Mouse (Mus musculus) midbrain, embryonic 14.5 days (tissue): ENCODE data around the gene Ccdc40. TPM values are rescaled to one million over a fixed set of nuclear protein-coding genes. Genes with fewer than 3 reads are reported as not detected.
A peak's percentile ranks its signal among the peaks of the same experiment; 100 is the strongest.

Experiments used
- ATAC-seq: fragments of 200-750 bp; cut with Nextera tagmentation; 2 replicates; pipeline ENCODE4 v1.8.0; 2017; ENCODE audit warnings: moderate number of reproducible peaks, moderate library complexity; ENCODE audit not compliant: low FRiP score, low TSS enrichment
- DNase-seq: peaks from one replicate; pipeline ENCODE4 v3.0.0-alpha.2; 2015
- H3K27ac ChIP-seq: fragments of 300-500 bp; sonication (generic); replicated peaks from 2 replicates; pipeline ENCODE4 v1.5.1; 2014; ENCODE audit warnings: mild to moderate bottlenecking, low read depth, low read length, moderate library complexity
- H3K27me3 ChIP-seq: fragments of 300-500 bp; sonication (generic); 2 replicates; pipeline ENCODE4 v1.6.1; 2014; ENCODE audit warnings: low read length, control low read depth, mixed read lengths; ENCODE audit not compliant: control insufficient read depth, insufficient read depth
- H3K36me3 ChIP-seq: fragments of 300-500 bp; sonication (generic); 2 replicates; pipeline ENCODE4 v1.6.1; 2014; ENCODE audit warnings: low read length, control low read depth; ENCODE audit not compliant: control insufficient read depth, insufficient read depth
- H3K4me1 ChIP-seq: fragments of 300-500 bp; sonication (generic); 2 replicates; pipeline ENCODE4 v1.6.1; 2014; ENCODE audit warnings: mild to moderate bottlenecking, antibody characterized with exemption, low read length, control low read depth; ENCODE audit not compliant: control insufficient read depth, insufficient read depth
- H3K4me2 ChIP-seq: fragments of 300-500 bp; sonication (generic); 2 replicates; pipeline ENCODE4 v1.6.1; 2014; ENCODE audit warnings: mild to moderate bottlenecking, low read length, moderate library complexity
- H3K4me3 ChIP-seq: fragments of 300-500 bp; sonication (generic); replicated peaks from 2 replicates; pipeline ENCODE4 v1.5.1; 2014; ENCODE audit warnings: low read depth, low read length
- H3K9ac ChIP-seq: fragments of 300-500 bp; sonication (generic); replicated peaks from 2 replicates; pipeline ENCODE4 v1.6.1; 2014; ENCODE audit warnings: mild to moderate bottlenecking, low read length, moderate library complexity
- H3K9me3 ChIP-seq: fragments of 300-500 bp; sonication (generic); 2 replicates; pipeline ENCODE4 v1.6.1; 2016; ENCODE audit warnings: low read length, control low read depth, mixed read lengths; ENCODE audit not compliant: control insufficient read depth
- WGBS: fragments of 180-500 bp; shearing (Covaris S2); extraction: QIAGEN DNeasy Blood & Tissue Kit; methylation state at CpG from one replicate; pipeline ENCODE4 v1.1.7; 2014; 5-methylcytosine and 5-hydroxymethylcytosine counted together
- polyA plus RNA-seq: library from polyadenylated mRNA; unstranded; fragments of >200 nt; fragmentation: Nextera tagmentation; extraction: Ambion mirVana; gene quantifications from 2 replicates; pipeline ENCODE4 v1.2.1, GENCODE M21; 2014

The Ccdc40 gene
- polyA plus RNA-seq, 1 experiment from 2014 or later = 13.3 TPM

DNA sequence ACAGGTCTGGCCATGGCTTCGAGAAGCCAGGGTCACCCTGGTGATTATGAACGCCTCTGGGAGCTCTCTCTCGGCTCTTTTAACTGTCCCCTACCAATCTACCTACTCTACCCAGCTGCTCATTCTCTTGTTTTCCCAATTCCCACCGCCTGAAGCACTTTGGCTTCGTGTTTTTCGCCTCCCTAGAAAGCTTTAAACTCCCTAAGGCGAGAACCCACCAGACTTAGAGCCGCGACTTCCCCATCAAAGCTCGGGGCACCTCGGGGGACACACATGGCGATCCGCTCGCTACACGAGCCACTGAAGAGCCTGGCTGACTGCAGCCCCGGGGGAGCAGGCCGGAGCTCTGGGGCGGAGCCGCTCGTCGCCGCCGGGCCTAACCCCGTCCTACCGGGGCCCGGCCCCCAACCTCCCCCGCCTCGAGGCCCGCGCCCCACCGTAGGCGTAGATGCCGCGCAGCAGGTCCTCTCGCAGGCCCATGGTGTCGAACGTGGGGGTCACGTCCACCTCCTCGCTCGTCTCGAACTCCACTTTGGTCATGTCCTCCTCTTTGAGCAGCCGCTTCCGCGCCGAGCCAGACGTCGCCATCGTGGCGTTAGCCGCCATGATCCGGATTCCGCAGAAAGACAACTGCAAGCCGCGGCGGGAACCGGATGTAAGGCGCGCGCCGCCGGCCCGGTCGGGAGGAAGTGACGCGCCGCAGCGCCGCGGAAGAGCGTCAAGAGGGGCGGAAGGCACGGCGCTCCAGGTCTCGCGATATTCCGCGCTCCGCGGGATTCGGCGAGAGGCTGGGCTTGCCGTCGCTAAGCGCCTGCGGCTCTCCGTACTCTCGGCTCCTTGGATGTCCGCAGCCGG is 71.2 kb downstream of the Ccdc40 start, which contains the start of gene Eif4a3:
Gene Eif4a3 (minus strand): TSS at position 699 of the 855 bp plus-strand sequence.
- H3K4me3 ChIP-seq = peak within 1 kb of the TSS; percentile 95
- peaks cover 15% of the 10 kb centered on the region for H3K4me1 ChIP-seq
- H3K27ac ChIP-seq = peak within 1 kb of the TSS; percentile 99
- DNase-seq = peak; percentile 100
- peak within 1 kb of the TSS; percentile 94 for H3K4me2 ChIP-seq
- peak; percentile 95 for ATAC-seq
- H3K9me3 ChIP-seq = no peaks in the 10 kb centered on the region
- H3K27me3 ChIP-seq = no peaks in the 10 kb centered on the region
- under 1% methylated on average over 89 of the region's 89 CpGs for WGBS
- peak within 1 kb of the TSS; percentile 92 for H3K9ac ChIP-seq
- H3K36me3 ChIP-seq = peaks cover 31% of the 10 kb centered on the region

DNA sequence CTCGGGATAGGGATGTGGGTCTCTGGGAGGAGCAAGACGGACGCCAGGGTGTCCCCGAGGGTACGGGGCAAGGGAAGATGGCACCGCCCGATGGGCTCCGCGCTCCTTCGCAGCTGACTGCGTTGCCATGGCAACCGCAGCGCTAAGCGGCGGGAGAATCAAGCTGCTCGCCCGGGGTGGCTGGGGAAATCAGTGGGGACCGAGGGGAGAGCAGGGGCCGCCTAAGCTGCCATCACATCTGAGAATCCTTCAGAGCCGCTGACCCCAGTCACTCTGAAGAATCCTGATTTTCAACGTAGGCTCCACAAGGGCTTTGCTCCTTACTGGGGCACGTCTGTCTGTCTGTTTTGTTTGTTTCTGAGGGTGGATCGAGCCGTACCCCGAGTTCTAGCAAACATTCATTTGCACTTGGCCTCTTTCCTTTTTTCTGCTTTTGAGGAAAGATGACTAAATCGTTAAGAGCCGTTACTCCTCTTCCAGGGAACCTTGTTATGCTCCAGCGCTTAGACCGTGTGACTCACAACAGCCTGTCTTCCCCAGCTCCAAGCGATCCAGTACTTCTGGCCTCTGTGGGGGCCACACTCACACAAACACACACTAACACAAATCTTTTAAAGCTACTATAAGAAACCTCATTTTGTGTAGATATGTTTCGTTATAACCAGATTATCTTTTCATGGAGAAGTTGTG is 72.0 kb downstream of the Ccdc40 start:
- Histone ChIP-seq H3K36me3 (peaks cover 23% of the 10 kb centered on the region), H3K27me3 (no peaks in the 10 kb centered on the region), H3K4me1 (peaks cover 15% of the 10 kb centered on the region), H3K27ac (peak overlapping the region; percentile 99), H3K9me3 (no peaks in the 10 kb centered on the region), H3K9ac (peak overlapping the region; percentile 92), H3K4me2 (peak overlapping the region; percentile 94), H3K4me3 (peak overlapping the region; percentile 95)
- no peak for DNase-seq
- 2% methylated on average over 31 of the region's 31 CpGs for WGBS
- peak; percentile 83 for ATAC-seq

GRCm38 (mm10) chr11:119300986-119301385 is 72.6 kb downstream of the Ccdc40 start:
- Histone ChIP-seq H3K27ac (peak overlapping the region; percentile 99; the same call in 1 of the 2 replicates), H3K36me3 (peaks cover 17% of the 10 kb centered on the region), H3K27me3 (no peaks in the 10 kb centered on the region), H3K4me2 (peak overlapping the region; percentile 94), H3K4me1 (peaks cover 15% of the 10 kb centered on the region), H3K9ac (no peak overlapping the region), H3K9me3 (no peaks in the 10 kb centered on the region), H3K4me3 (peak overlapping the region; percentile 95; the same call in 1 of the 2 replicates)
- 34% methylated on average over 2 of the region's 2 CpGs for WGBS
- DNase-seq (no peak), ATAC-seq (no peak)

DNA sequence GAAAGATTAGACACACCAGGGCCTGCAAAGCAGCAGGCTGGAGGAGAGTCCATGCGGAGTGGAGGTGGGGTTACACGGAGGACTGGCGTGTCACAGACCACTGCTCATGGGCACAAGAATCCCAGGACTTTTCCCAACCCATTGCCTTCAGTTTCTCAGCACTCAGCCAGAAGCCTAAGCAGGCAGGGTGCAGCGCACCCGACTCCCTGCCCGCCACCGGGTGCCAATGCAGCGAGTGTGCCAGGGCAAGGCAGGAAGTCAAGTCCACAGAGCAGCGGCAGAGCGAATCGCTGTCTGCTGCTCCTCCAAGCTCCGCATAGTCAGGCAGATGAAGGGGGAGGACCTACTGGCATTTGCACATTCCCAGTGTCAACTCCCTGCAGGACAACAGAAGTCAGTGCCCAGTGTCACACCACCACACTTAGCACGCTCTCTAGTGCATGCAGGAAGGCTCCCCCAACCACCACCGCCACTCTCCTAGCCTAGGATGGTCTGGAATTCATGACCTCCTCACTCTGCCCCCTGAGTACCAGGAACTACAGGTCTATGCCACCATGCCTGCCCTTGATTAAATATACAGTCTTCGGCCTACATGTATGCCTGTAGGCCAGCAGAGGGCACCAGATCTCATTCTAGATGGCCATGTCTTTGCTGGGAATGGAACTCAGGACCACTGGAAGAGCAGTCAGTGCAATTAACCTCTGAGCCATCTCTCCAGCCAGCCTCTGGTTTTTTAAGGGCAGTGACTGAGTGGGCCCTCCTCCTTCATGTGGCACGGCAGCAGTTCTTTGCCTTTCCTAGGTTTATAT is 76.7 kb downstream of the Ccdc40 start:
- Histone ChIP-seq H3K27me3 (no peaks in the 10 kb centered on the region), H3K4me2 (no peak overlapping the region), H3K36me3 (no peaks in the 10 kb centered on the region), H3K4me3 (no peak overlapping the region), H3K27ac (no peak overlapping the region), H3K9ac (no peak overlapping the region), H3K9me3 (no peaks in the 10 kb centered on the region), H3K4me1 (peaks cover 6% of the 10 kb centered on the region; the same call in 1 of the 2 replicates)
- DNase-seq (peak; percentile 81), ATAC-seq (no peak)
- WGBS = 45% methylated on average over 16 of the region's 16 CpGs

GRCm38 (mm10) chr11:119306762-119307657 is 78.6 kb downstream of the Ccdc40 start:
- Histone ChIP-seq H3K4me1 (no peaks in the 10 kb centered on the region), H3K36me3 (no peaks in the 10 kb centered on the region), H3K27ac (no peak overlapping the region), H3K4me3 (no peak overlapping the region), H3K4me2 (no peak overlapping the region), H3K27me3 (no peaks in the 10 kb centered on the region), H3K9me3 (no peaks in the 10 kb centered on the region), H3K9ac (no peak overlapping the region)
- WGBS = 67% methylated on average over 13 of the region's 13 CpGs
- ATAC-seq (no peak), DNase-seq (no peak)

DNA sequence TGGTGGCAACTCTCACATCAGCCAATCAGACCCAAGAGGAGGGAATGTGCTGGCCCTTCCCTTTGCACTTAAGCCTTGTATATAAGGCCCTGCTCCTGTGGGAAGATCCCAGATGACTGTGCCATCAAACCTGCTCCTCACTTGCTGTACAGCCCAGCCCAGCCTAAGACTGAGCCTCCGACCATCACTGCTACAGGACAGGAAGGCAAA is 79.2 kb downstream of the Ccdc40 start, which contains the start of gene Card14:
Gene Card14 (plus strand): TSS at position 111 of the 210 bp plus-strand sequence.
- DNase-seq = no peak
- Histone ChIP-seq H3K9ac (no peak within 1 kb of the TSS), H3K4me1 (no peaks in the 10 kb centered on the region), H3K27ac (no peak within 1 kb of the TSS), H3K4me3 (no peak within 1 kb of the TSS), H3K9me3 (no peaks in the 10 kb centered on the region), H3K36me3 (no peaks in the 10 kb centered on the region), H3K4me2 (no peak within 1 kb of the TSS), H3K27me3 (no peaks in the 10 kb centered on the region)
- no peak for ATAC-seq
- 61% methylated on average over 1 of the region's 1 CpGs for WGBS

- H3K4me3 ChIP-seq = no peak overlapping the region
- H3K9ac ChIP-seq = no peak overlapping the region
- H3K4me1 ChIP-seq = no peaks in the 10 kb centered on the region
- H3K4me2 ChIP-seq = no peak overlapping the region
- WGBS = 38% methylated on average over 11 of the region's 11 CpGs
- H3K9me3 ChIP-seq = no peaks in the 10 kb centered on the region
- H3K27ac ChIP-seq = no peak overlapping the region
- DNase-seq (no peak), ATAC-seq (no peak)
- no peaks in the 10 kb centered on the region for H3K27me3 ChIP-seq
- no peaks in the 10 kb centered on the region for H3K36me3 ChIP-seq
These were observed 79.5 kb downstream of the Ccdc40 start for GRCm38 (mm10) chr11:119307916-119308315.

GRCm38 (mm10) chr11:119310621-119311020 is 82.2 kb downstream of the Ccdc40 start:
- Histone ChIP-seq H3K9ac (no peak overlapping the region), H3K9me3 (no peaks in the 10 kb centered on the region), H3K27ac (no peak overlapping the region), H3K36me3 (no peaks in the 10 kb centered on the region), H3K4me2 (no peak overlapping the region), H3K4me3 (no peak overlapping the region), H3K27me3 (no peaks in the 10 kb centered on the region), H3K4me1 (no peaks in the 10 kb centered on the region)
- WGBS = 15% methylated on average over 10 of the region's 10 CpGs
- ATAC-seq (no peak), DNase-seq (no peak)
